Mouse (Mus musculus): Measurements from ENCODE around the gene Calb2. TPM values are rescaled to one million over a fixed set of nuclear protein-coding genes. Genes with fewer than 3 reads are reported as not detected.

Calb2 gene
- 31.4 and 42.6 TPM in 2 replicates for polyA plus RNA-seq (2016; fragmentation: Nextera tagmentation; extraction: Ambion mirVana)

DNA sequence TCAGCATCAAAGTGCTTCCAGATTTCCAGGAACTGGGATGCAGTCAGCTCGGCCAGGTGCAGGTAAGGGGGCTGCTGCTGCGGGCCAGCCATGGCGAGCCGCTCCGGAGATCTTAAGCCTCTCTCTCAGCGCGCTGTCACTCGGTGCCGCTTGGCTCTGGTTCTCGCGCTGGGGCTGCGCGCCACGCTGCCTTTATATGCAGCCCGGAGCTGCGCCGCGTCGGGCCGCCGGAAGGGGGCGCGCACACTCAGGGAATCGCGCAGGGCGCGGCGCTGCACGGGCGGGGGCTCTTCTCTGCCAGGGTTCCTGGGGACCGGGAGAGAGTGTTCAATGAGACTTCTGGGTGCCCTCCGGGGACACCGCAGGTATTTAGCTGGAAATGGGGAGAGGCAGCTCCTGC lies at the start of gene Calb2:
Calb2 (minus strand) TSS at position 165 of the 400 bp plus-strand sequence.
- no peaks in the 10 kb centered on the region for H3K36me3 ChIP-seq (replicated peaks)
- H3K4me3 ChIP-seq (replicated peaks), result peak within 1 kb of the TSS; percentile 25
- H3K4me1 ChIP-seq, result peaks cover 7% of the 10 kb centered on the region
- peaks cover 42% of the 10 kb centered on the region for H3K27me3 ChIP-seq
- peak; percentile 91 for ATAC-seq (ENCODE audit: low FRiP score)
- no peak within 1 kb of the TSS for H3K27ac ChIP-seq
- peak within 1 kb of the TSS; percentile 50 for H3K4me2 ChIP-seq
- no peaks in the 10 kb centered on the region for H3K9me3 ChIP-seq
- under 1% methylated on average over 33 of the region's 33 CpGs for WGBS
- H3K9ac ChIP-seq, result peak within 1 kb of the TSS; percentile 38; the same call in 1 of the 2 replicates

DNA sequence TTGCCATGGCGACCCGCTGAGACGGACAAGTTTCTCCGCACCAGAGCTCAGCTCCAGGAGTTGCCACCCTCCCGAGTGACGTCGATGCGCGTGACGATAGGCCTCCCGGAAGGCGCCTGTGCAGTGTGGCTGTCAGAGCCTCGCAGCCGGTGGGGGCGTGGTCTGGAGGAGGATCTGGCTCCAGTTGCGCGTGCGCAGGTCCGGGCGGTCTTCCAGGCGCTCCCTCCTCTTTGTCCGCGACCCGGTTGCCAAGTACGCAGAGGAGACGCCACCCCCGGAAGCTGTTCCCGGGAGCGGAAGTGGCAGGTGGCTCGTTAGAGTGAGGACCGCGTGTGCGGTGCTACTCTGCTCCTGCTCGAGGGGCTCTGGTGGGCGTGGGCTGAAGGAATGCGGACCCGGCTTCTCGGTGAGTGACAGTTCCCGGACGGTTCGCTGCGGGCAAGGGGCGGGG lies 49.7 kb upstream of the Calb2 start:
- no peaks in the 10 kb centered on the region for H3K9me3 ChIP-seq
- peak overlapping the region; percentile 47; the same call in 1 of the 2 replicates for H3K9ac ChIP-seq
- peaks cover 17% of the 10 kb centered on the region for H3K36me3 ChIP-seq (replicated peaks)
- H3K27ac ChIP-seq, result peak overlapping the region; percentile 56
- ATAC-seq (ENCODE audit: low FRiP score), result peak; percentile 99
- peaks cover 12% of the 10 kb centered on the region for H3K4me1 ChIP-seq
- H3K4me2 ChIP-seq, result peak overlapping the region; percentile 69
- H3K27me3 ChIP-seq, result no peaks in the 10 kb centered on the region
- WGBS, result 0% methylated on average over 43 of the region's 43 CpGs
- H3K4me3 ChIP-seq (replicated peaks), result peak overlapping the region; percentile 57

DNA sequence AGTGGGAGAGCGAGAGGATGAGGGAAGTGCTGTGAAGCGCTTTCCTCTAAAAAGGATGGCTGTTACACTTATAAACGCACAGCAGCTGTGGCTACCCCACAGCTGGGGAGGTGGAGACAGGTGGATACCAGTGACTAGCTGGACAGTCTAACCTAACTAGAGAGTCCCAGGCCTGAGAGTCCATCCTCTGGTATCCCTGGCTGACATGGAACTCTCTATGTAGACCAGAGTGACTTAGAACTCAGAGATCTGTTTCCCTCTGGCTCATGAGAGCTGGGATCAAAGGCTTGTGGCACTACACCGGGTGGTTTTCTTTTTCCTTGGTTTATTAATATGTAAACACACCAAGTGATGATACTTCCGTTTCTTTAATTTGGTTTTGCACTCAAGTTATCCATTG lies 49.2 kb upstream of the Calb2 start:
- Histone ChIP-seq H3K36me3 (replicated peaks) (peaks cover 12% of the 10 kb centered on the region), H3K9ac (no peak overlapping the region), H3K4me1 (peaks cover 12% of the 10 kb centered on the region), H3K4me2 (peak overlapping the region; percentile 69), H3K27ac (no peak overlapping the region), H3K9me3 (no peaks in the 10 kb centered on the region), H3K4me3 (replicated peaks) (peak overlapping the region; percentile 57), H3K27me3 (no peaks in the 10 kb centered on the region)
- WGBS, result 32% methylated on average over 5 of the region's 5 CpGs
- peak; percentile 44 for ATAC-seq (ENCODE audit: low FRiP score)

DNA sequence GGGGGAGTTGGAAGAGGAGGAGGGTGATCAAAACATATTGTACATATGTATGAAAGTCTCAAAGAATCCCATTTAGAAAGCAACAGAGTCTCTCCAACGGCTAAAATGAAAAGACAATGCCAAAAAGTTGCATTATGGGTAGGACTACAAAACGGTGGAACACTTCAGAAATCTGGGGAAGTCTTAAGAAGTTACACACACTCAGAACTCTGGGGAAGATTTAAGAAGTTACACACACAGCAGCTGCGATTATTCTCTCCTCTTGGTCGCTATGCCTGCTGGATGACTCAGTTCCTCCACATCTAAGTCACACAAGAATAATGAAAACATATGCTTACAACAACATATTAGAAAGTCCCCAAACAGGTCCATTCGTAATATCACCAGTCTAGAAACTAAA lies 48.2 kb upstream of the Calb2 start:
- no peak overlapping the region for H3K4me2 ChIP-seq
- H3K9ac ChIP-seq, result no peak overlapping the region
- WGBS, result 78% methylated on average over 5 of the region's 5 CpGs
- H3K4me1 ChIP-seq, result peaks cover 12% of the 10 kb centered on the region
- no peaks in the 10 kb centered on the region for H3K9me3 ChIP-seq
- H3K36me3 ChIP-seq (replicated peaks), result peaks cover 3% of the 10 kb centered on the region
- no peaks in the 10 kb centered on the region for H3K27me3 ChIP-seq
- H3K4me3 ChIP-seq (replicated peaks), result no peak overlapping the region
- no peak for ATAC-seq (ENCODE audit: low FRiP score)
- no peak overlapping the region for H3K27ac ChIP-seq

DNA sequence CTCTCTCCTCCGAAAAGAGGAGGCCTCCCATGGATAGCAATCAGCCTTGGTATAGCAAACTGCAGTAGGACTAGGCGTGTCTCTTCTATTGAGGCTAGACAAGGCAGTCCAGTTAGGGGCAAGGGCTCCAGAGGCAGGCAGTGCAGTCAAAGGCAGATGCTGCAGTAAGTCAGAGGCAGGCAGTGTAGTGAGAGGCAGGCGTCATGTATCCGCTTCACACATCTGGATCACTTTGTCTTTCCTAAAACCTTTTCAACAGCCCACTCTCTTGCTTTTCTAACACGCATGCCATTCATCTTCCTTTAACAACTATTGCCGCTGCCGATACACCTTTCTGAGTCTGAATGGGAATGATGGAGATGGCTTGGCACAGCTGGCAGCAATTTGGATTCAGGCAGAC lies 47.4 kb upstream of the Calb2 start, which contains the start of gene Cmtr2:
Cmtr2 (plus strand) TSS at position 301 of the 400 bp plus-strand sequence.
- Histone ChIP-seq H3K9ac (no peak within 1 kb of the TSS), H3K9me3 (no peaks in the 10 kb centered on the region), H3K4me2 (no peak within 1 kb of the TSS), H3K27me3 (no peaks in the 10 kb centered on the region), H3K4me1 (peaks cover 12% of the 10 kb centered on the region), H3K4me3 (replicated peaks) (no peak within 1 kb of the TSS), H3K27ac (no peak within 1 kb of the TSS), H3K36me3 (replicated peaks) (no peaks in the 10 kb centered on the region)
- WGBS, result 76% methylated on average over 7 of the region's 7 CpGs
- ATAC-seq (ENCODE audit: low FRiP score), result no peak

DNA sequence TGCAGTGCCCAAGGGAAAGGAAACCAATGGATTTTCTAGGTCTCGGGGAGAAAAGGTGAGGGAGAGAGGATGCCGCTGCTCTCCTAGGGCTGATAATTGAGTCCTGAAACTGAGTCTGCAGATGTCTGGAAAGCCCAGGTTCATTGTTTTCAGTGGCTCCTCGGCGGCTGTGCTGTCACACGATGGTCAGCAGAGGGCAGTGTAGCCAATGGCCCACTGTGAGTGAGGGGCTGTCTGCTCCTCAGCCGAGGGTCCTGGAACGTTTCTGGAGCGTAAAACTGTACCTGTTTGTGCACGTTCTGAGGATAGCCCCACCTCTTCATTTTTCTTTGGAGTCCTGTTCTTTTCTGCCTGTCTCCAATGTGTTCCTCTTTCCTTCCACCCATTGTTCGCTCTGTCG lies 33.8 kb upstream of the Calb2 start:
- H3K36me3 ChIP-seq (replicated peaks), result no peaks in the 10 kb centered on the region
- H3K9me3 ChIP-seq, result no peaks in the 10 kb centered on the region
- no peak for ATAC-seq (ENCODE audit: low FRiP score)
- H3K4me3 ChIP-seq (replicated peaks), result no peak overlapping the region
- WGBS, result 29% methylated on average over 11 of the region's 11 CpGs
- no peak overlapping the region for H3K27ac ChIP-seq
- no peaks in the 10 kb centered on the region for H3K4me1 ChIP-seq
- no peak overlapping the region for H3K9ac ChIP-seq
- H3K4me2 ChIP-seq, result no peak overlapping the region
- H3K27me3 ChIP-seq, result no peaks in the 10 kb centered on the region

DNA sequence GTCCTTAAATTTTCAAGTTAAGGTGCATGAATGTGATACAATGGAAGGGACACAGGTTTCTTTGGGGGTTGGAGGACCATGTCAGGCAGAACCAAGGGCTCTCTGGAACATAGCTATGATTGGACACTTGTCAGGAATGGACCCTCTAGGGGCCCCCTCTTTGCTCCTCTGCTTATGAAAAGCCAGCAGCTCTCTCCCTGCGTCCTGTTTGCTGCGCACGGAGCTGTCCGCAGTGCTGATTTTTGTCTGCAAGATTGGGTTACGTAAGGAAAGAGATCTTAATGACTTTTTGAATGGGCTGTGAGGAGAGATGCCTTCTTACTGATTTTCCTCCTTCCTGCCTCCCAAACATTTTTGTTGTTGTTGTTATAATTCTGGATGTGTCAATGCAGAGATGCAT lies 28.7 kb upstream of the Calb2 start:
- Histone ChIP-seq H3K4me2 (no peak overlapping the region), H3K27me3 (no peaks in the 10 kb centered on the region), H3K36me3 (replicated peaks) (no peaks in the 10 kb centered on the region), H3K9ac (no peak overlapping the region), H3K27ac (no peak overlapping the region), H3K4me3 (replicated peaks) (no peak overlapping the region), H3K4me1 (peaks cover 2% of the 10 kb centered on the region; the same call in 1 of the 2 replicates), H3K9me3 (no peaks in the 10 kb centered on the region)
- 1% methylated on average over 5 of the region's 5 CpGs for WGBS
- no peak for ATAC-seq (ENCODE audit: low FRiP score)

DNA sequence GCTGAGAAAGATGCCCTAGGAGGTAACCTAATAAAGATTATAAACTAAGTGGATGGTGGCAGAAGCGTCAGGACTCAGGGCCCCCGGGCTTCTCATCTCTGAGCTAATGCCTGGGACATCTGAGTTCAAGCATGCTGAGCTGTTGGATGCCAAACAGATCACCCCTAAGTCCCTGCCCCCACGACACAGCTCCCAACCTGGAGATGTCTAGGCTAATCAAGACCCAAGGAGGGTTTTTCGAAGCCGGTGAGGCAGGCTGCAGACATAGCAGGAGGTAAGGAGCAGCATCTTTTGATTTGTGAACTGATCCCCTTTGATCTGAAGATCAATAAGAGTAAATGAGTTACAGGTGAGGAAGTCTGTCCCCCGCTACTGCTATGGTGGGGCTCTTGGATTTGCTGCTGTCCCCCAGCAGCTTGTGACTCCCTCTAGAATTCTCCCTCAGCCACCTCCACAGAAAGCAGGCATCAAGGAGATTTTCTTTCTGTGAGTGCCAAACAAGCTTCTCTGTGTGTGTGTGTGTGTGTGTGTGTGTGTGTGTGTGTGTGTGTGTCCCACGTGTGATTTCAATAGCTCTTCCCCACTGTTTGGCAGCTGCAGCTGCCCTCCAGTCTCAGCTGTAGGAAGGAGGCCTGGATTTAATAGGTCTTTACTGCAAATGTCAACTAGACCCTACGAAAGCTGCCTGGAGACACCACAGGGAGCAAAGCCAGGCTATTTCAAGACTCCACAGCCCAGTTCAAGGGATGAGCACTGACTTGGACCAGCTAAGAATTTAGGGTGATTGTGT lies 21.1 kb upstream of the Calb2 start:
- peaks cover 11% of the 10 kb centered on the region; the same call in 1 of the 2 replicates for H3K4me1 ChIP-seq
- no peak overlapping the region for H3K9ac ChIP-seq
- H3K27me3 ChIP-seq, result no peaks in the 10 kb centered on the region
- peak overlapping the region; percentile 31; the same call in 1 of the 2 replicates for H3K27ac ChIP-seq
- H3K9me3 ChIP-seq, result no peaks in the 10 kb centered on the region
- no peak overlapping the region for H3K4me2 ChIP-seq
- no peaks in the 10 kb centered on the region for H3K36me3 ChIP-seq (replicated peaks)
- H3K4me3 ChIP-seq (replicated peaks), result no peak overlapping the region
- 19% methylated on average over 8 of the region's 8 CpGs for WGBS
- 0 out of 2 replicates have a peak, but pooled peaks have one; percentile 23 for ATAC-seq (ENCODE audit: low FRiP score)

DNA sequence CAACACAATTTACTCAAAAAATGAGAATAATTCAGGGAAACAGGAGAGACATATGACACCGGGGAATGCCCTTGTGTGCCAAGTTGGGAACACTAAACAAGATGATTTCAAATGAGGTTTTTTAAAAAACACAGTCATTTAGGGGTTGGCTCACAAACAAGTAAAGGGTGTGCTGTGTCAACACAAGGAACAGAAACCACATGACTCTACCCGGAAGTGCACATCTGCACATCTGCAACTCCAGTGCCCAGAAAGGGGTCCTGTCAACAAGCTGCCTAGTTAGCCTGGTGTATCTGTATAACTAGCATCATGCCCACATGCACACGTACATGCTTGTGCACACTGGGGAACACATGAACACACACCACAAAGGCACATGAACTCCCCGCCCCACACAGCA lies 17.5 kb upstream of the Calb2 start:
- Histone ChIP-seq H3K27ac (no peak overlapping the region), H3K27me3 (no peaks in the 10 kb centered on the region), H3K4me1 (peaks cover 29% of the 10 kb centered on the region), H3K9me3 (no peaks in the 10 kb centered on the region), H3K4me3 (replicated peaks) (no peak overlapping the region), H3K4me2 (no peak overlapping the region), H3K36me3 (replicated peaks) (no peaks in the 10 kb centered on the region), H3K9ac (no peak overlapping the region)
- ATAC-seq (ENCODE audit: low FRiP score), result no peak
- 91% methylated on average over 4 of the region's 4 CpGs for WGBS

DNA sequence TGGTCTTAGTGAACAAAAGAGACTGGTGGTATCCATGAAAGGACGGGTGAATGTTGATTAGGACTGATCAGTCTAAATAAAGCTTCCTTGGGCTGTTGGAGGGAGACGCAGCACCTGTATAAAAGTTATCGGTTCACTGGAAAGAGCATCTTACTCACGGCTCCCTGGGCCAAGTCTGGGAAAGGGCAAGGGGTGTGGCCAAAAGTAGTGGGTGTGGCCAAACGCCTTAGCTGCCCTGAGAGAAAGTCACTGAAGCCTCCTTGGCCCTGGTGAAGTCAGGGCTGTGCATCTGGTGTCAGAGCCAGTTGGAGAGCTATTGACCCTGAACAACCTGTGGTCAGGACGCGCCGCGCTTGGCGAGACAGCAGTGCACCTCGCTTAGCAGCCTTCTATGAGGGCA lies 15.7 kb upstream of the Calb2 start:
- Histone ChIP-seq H3K27me3 (no peaks in the 10 kb centered on the region), H3K9ac (no peak overlapping the region), H3K4me1 (peaks cover 18% of the 10 kb centered on the region), H3K27ac (no peak overlapping the region), H3K4me3 (replicated peaks) (no peak overlapping the region), H3K4me2 (no peak overlapping the region), H3K36me3 (replicated peaks) (no peaks in the 10 kb centered on the region), H3K9me3 (no peaks in the 10 kb centered on the region)
- ATAC-seq (ENCODE audit: low FRiP score), result peak; percentile 14; the same call in 1 of the 2 replicates
- 27% methylated on average over 11 of the region's 11 CpGs for WGBS

DNA sequence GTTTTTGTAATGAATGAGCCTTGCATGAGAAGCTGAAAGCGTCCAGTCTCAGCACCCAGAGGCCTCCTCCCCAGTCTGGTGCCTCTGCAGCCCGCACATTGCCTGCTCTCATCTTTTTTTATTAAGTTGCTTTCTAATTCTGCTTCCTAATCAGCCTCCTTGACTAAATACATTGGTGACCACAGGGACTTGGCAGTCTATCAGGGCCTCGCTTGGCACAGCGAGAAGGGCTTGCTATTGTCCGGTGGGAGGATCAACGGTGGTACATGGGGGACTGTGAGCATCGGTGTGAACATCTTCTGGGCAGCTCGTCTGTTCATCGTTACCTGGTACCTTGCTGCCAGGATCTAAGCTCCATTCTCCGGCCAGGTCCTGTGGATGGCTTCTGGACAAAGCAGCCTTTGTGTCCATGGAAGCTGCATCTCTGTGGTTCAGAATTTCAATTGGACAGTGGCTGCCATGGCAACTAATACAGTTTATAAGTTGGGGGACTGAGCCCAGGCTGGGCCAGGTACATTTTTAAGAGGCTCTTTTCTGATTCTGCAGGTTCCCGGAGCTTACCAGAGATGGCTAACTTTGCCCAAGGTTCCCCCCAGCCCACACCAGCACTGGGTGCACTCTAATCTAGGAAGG lies 14.8 kb upstream of the Calb2 start:
- no peak overlapping the region for H3K4me2 ChIP-seq
- 65% methylated on average over 11 of the region's 11 CpGs for WGBS
- no peak overlapping the region for H3K4me3 ChIP-seq (replicated peaks)
- no peak overlapping the region for H3K27ac ChIP-seq
- no peak for ATAC-seq (ENCODE audit: low FRiP score)
- H3K27me3 ChIP-seq, result no peaks in the 10 kb centered on the region
- H3K9me3 ChIP-seq, result no peaks in the 10 kb centered on the region
- H3K9ac ChIP-seq, result no peak overlapping the region
- no peaks in the 10 kb centered on the region for H3K36me3 ChIP-seq (replicated peaks)
- peaks cover 19% of the 10 kb centered on the region for H3K4me1 ChIP-seq

DNA sequence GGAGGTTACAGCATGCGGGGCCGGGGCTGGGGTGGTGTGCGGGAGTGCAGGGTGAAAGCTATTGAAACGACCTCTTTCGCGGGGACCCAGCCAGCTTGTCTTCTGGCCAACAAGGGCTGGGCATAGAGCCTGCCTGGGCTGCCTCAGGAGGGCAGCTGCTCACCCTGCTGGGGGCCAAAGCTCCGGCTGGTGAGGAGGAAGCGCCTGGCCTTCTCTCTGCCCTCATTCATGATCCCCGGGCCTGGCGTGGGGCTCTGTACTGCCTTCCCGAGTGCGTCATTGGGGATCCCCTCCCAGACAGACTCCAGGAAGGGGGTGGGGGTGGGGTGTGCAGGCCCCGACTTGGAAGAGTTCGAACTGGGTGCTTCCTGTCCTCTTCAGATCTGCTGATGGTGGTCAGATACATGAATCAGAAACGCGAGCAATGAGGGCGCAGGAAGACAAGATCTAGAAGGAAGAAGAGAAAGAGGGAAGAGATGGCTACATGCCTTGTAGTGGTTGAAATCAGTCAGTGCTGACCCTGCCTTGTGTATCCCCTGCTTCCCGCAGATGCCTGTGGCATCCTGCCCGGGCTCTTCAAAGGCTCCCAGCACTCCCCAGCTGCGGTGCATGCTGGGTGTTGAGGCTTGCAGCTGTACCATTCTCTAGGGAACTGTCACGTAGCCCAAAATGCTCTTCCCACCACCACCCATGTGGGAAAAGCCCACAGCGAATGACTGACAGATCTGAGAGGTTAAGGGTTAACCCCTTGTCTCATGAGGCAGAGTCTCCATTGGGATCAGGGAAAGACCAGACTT lies 9.5 kb upstream of the Calb2 start:
- Histone ChIP-seq H3K36me3 (replicated peaks) (no peaks in the 10 kb centered on the region), H3K4me1 (peaks cover 14% of the 10 kb centered on the region), H3K4me2 (no peak overlapping the region), H3K4me3 (replicated peaks) (no peak overlapping the region), H3K27ac (0 out of 2 replicates have a peak overlapping the region, but pooled peaks have one; percentile 1), H3K9ac (no peak overlapping the region), H3K9me3 (no peaks in the 10 kb centered on the region), H3K27me3 (no peaks in the 10 kb centered on the region)
- 38% methylated on average over 22 of the region's 22 CpGs for WGBS
- 0 out of 2 replicates have a peak, but pooled peaks have one; percentile 20 for ATAC-seq (ENCODE audit: low FRiP score)

Measured in forebrain, embryonic 12.5 days (tissue).